Mouse (Mus musculus) retina, embryonic 14.5 days (tissue): ENCODE results near the gene Gm28539.
"Not testable (repeated sequence)": the region's sequence is repeated elsewhere in the genome, so short reads cannot be mapped to it uniquely, and the experiment has no call there.

ENCODE experiments used
- DNase-seq: peaks from one replicate; pipeline ENCODE4 v3.0.0-alpha.2; 2015; ENCODE audit warnings: low spot score

Gene Gm28539

DNA sequence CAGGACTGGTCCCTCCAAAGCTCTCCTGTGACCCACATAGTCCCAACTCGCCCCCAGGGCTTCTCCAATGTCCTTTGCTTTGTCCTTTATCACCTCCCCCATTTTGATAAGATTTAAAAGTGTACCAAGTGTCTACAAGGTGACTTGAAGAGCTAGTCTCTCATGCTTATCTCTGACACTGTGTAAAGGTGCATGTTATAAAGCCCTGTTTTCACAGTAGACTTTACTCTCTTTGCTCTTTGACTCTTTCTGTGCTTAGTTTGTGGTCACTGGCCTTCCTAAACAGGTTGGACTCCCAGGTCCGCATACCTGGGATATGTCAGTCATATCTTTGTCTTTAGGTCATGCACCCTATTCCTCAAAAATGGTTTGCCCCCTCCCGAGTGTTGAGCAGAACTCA is 118.7 kb downstream of the Gm28539 start:
- no peak for DNase-seq

- DNase-seq = no peak
These were observed 127.1 kb downstream of the Gm28539 start for GRCm38 (mm10) chr16:18963486-18963885.

- DNase-seq = no peak
These were observed 133.2 kb downstream of the Gm28539 start for GRCm38 (mm10) chr16:18969420-18970128.

DNA sequence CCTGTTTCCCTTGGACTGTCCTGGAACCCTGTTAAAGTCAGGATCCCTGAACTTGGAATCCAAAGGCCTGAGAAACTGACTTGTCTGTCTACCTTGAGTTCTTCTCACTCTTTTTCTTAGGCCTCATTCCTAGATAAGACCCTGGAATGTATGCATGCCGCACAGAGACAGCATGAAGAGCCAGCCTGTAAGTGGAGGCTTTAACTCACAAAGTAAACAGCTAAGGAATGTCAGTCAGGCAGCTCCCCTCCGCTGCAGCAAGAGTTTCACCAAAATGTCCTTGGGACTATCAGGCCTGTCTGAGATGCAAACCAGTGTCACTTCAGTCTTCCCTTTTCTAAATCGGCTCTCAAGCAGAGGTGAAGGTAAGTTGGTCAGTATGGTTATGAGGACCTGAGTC is 134.5 kb downstream of the Gm28539 start:
- no peak for DNase-seq

DNA sequence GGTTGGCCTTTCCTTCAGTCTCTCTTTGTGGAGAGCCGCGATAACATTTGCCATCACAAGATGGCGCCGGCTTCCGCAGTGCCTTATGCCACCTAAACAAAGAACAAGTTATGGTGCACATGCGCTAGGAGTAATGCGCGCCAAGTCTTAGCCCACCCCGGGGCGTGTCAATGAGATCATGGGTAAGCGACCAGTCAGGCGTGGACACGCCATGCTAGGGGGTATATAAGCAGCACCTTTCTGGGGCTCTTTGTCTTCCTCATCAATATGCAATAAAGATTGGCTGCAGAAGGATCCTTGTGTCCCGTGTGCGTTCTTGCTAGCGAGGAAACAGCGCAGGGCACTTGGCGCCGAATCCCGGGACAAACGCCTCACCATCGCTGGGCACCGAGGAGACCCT is 139.3 kb downstream of the Gm28539 start:
- DNase-seq = not testable (repeated sequence)

DNA sequence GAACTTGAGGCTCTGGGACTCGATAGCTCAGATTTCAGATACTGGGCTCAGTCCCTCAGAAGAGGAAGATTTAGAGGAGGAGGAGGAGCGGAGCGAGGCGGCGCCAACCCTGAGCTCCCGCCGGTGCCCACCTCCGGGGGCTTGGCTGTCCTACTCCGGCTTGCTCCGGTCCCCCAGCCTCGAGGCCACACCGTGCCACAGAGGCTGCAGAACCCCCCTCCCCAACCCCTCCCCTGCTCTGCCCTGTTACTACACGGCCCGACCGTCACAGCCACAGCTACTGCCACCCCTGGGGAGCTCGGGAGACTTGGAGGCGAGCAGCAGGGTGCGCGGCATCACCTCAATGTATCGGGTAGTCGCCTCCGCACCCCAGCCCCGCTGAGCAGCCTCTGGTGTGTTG is 139.9 kb downstream of the Gm28539 start:
- DNase-seq = no peak

DNA sequence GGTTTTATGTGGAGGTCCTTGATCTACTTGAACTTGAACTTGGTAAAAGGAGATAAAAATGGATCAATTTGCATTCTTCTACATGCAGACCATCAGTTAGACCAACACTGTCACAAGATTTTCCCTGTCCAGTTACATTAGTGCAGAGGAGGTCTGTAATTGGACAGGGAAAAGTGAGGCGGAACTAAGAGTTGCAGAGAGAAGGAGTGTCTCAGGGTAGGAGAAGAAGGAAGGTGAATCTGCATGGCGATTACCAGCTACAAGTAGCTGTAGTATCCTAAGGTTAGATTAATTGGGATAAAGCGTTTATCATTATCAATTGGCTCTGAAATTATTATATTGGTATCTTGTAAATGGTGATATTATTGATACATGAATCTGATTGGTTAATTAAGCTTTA is 150.0 kb downstream of the Gm28539 start:
- DNase-seq = no peak

DNA sequence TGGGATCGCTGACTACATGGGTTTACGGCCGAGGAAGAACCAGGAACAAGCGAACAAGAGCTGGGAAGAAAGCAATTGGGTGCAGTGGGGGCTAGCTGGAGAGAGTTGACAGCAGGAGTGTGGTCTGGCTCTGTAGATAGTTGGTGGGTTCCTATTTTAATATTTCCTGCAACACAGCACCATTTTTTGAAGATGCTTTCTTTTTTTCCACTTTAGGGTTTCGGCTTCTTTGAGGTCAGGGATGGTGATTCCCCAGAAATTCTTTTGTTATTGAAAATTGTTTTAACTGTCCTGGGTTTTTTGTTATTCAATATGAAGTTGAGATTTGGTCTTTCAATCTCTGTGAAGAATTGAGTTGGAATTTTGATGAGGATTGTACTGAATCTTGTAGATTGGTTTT is 150.5 kb downstream of the Gm28539 start:
- DNase-seq = no peak

DNA sequence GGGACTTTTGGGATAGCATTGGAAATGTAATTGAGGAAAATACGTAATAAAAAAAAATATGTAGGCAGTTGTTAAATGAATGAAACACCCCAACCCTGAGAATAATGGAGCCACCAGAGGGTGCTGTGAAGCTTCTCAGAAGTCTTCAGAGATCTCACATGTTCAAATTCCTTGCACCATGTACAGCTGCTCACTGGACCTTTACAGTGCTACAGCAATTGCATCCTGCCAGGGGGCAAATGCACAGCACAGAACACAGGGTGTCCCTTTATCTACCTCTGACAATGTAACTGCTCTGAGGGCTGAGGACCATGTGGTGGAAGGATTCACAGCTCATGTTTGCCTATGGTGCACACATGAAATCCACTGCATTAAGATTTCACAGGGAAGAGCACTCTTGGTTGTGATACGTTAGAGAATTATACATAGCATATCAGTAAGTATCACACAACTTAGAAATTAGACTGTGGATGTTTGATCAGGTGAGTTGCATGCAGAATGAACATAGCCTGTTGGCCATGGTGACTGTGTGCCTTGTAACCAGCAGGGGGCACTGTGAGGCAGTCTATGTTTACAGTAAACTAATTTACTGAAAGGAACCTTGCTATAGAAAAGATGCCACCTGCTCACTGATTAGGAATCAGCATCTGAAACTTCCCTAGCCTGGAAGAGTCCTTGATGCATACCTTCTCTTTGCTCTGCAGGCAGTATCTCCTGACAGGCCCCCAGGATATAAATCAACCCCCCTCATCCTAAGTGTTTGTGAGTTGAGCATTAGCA is 166.4 kb downstream of the Gm28539 start:
- DNase-seq = peak; percentile 53

- no peak for DNase-seq
These were observed 167.4 kb downstream of the Gm28539 start for GRCm38 (mm10) chr16:19003757-19004156.

DNA sequence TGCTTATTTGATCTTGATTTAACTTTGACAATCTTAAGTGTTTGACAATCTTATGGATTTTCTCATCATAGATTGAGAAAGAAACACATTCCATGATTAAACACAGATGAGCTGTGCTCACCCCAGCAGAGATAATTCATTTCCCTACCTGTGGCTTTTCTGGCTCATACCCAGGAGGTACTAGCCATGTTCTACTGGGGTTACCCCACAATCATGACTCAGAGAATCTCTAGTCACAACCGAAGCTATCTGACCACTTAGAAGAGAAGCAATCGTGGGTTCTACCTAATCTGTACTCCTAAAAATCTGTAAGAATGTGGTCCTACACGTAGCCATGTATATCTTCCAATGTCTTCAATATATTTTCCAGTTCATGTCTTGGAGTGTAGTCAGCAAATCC is 168.9 kb downstream of the Gm28539 start:
- DNase-seq = no peak
